Comparison of ENCODE assay signal across 21 mouse cellular contexts in the genomic region with DNA sequence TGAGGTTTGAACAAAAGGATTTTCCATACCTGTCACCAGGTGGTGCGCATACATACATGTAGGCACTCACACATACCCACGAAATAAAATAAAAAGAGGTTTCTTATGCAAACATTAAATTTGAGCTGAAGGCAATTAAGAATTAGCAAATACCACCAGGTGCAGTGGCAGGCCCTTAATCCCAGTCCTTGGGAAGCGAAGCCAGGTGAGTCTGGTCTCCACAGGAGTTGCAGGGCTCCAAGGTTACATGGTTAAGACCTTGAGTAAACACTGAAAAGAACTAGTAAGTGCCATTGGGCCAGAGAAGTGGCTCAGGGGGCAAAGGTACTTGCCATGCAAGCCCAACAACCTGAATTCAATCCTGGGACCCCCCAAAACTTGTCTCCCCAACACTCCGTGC. TPM values are rescaled to one million over a fixed set of nuclear protein-coding genes. Genes with fewer than 3 reads are reported as not detected.
"Had no signal": no experiment of that assay in that cellular context is flagged by ENCODE, and none has a peak within 500 bp of the region (broad histone marks: within the 10 kb centered on the region; RNA-seq: fewer than 3 reads in every experiment).

No protein-coding gene starts in this region.

- H3K4me1 ChIP-seq: neural tube, embryonic 12.5 days had no signal

- H3K36me3 ChIP-seq: limb, embryonic 12.5 days; limb, embryonic 15.5 days; neural tube, embryonic 12.5 days; neural tube, embryonic 15.5 days had no signal

- H3K9ac ChIP-seq: limb, embryonic 12.5 days; limb, embryonic 15.5 days; liver, embryonic 14.5 days; liver, postnatal 0 days; neural tube, embryonic 12.5 days; neural tube, embryonic 15.5 days had no signal

- H3K27me3 ChIP-seq: limb, embryonic 15.5 days had no signal

- H3K4me2 ChIP-seq: limb, embryonic 12.5 days; limb, embryonic 15.5 days; liver, embryonic 11.5 days; midbrain, embryonic 11.5 days; neural tube, embryonic 12.5 days; neural tube, embryonic 15.5 days had no signal

- H3K4me3 ChIP-seq: limb, embryonic 12.5 days; limb, embryonic 15.5 days; neural tube, embryonic 12.5 days; neural tube, embryonic 15.5 days had no signal

- H3K9me3 ChIP-seq: limb, embryonic 12.5 days; limb, embryonic 15.5 days; neural tube, embryonic 12.5 days; neural tube, embryonic 15.5 days had no signal

- DNase-seq: kidney, adult 18-20 months; kidney, adult 9 months; kidney, postnatal 14 days; kidney, postnatal 4 days; left cerebral cortex, postnatal 4 days; liver, postnatal 0 days; midbrain, embryonic 14.5 days; right cerebral cortex, adult 18-20 months; right cerebral cortex, postnatal 14 days; right cerebral cortex, postnatal 4 days; spleen, adult 18-20 months; thymus, adult 2 months; thymus, postnatal 14 days; thymus, postnatal 4 days had no signal

- ATAC-seq: liver, postnatal 0 days had no signal

- H3K27ac ChIP-seq: limb, embryonic 12.5 days; limb, embryonic 15.5 days; liver, embryonic 14.5 days; neural tube, embryonic 12.5 days; neural tube, embryonic 15.5 days had no signal

RNA-seq across cellular contexts. Expression of gene Chst5, which starts 26.6 kb away (rescaled TPM):
- polyA plus RNA-seq: liver, postnatal 0 days had no signal
